Mouse (Mus musculus): ENCODE data around the gene Rad9b.

The Rad9b gene

DNA sequence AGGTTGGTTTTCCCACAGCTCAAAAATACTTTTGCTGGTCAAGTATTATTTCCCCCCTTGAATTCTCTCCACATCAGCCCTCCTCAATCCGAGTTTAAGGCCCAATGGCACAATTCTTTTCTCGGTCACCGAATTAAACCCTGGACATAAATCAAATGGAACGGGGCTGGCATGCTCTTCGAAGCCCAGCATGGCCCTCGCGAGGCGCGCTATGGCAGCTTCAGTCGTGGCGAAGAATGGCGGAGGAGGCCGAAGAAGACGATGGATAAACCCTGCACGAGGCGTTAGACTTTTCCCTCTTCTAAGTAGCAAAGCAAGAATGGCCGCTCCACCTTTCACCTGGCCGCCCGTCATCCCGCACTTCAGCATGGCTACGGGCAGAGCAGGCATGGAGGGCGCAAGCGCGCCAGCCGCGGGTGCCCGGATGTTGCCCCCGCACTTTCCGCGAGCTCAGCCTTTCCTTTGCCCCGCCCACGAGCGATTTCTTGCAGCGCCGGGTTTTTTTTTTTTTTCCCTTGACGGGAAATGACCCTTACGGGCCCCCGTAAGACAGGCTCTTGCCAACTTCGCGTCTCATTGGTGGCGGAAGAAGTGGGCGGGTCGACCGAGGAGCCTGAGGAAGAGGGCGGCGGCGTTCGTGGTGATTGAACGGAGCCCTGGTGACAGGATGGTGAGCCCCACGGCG is at the start of gene Rad9b, which contains the start of gene Vps29:
Gene Rad9b (minus strand): TSS at position 427 of the 685 bp plus-strand sequence.
Gene Vps29 (plus strand): TSS at position 563 of the 685 bp plus-strand sequence.
- peak; percentile 98 for DNase-seq

DNA sequence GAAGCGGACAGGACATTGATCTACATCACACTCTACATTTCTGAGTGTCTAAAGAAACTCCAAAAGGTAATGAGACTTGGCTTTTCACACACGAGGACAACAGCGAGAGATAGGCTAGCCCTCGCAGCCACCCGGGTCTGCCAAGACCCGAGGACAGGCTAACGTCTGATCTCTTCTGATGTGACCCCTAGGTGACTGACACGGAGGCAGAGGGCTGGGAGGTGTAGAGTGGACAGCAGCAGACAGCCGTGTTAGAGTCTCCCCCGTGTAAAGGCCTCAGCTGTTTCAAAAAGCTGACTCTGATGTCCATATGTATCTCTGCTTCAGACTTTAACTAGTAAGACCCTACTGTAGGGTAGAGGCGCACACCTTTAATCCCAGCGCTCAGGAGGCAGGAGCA is 49.3 kb upstream of the Rad9b start:
- DNase-seq = no peak

DNA sequence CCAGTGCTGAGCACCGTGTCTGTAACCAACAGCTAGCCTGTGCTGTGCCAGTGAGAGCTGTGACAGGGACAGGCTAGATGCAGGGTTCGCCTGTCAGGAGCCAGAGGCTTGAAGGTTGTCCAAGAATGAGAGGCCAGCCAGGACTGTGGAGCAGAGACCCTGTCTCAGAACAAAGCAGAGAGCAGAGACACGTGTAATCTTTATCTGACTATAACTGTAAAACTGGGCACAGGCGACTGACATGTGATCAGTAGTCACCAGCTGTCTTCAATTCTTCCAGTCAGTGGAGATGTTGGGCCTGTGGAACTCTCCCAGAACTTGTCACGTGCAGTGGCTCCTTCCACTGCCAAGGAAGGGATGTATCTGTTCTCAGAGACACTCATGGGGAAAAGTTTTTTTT is 48.7 kb upstream of the Rad9b start:
- peak; percentile 37 to 52 for DNase-seq

DNA sequence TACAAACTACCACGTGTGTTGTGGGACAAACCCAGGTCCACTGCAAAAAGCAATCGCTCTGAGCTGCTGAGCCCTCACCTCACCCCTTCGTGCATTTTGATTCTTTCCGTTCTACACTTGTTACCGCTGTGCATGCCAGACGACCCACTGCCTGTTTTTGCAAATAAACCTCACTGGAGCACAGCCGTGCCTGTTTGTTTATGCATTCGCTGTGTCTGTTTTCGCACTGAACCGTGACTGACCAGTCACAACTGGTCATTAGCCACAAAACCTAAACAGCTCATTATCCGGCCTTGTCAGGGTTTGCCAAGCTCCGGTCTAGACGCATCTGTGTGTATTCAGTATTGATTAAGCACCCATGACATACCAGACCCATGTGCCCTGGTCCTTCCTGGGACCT is 48.1 kb upstream of the Rad9b start:
- no peak for DNase-seq

DNA sequence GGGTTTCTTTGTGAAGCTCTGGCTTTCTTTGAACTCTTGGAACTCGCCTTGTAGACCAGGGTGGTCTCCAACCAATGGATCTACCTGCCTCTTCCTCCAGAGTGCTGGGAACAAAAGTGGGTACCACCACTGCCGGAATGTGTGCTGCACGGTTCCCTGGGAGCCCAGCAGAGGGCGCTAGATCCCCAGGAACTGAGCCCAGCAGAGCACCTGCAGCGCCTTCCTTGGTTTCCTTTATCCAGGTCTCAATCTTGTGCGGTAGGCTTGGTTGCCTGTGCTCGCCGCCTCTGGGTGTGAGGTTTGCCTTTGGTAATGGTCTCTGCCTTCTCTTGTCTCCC is 47.2 kb upstream of the Rad9b start:
- DNase-seq = peak; percentile 46 to 69

DNA sequence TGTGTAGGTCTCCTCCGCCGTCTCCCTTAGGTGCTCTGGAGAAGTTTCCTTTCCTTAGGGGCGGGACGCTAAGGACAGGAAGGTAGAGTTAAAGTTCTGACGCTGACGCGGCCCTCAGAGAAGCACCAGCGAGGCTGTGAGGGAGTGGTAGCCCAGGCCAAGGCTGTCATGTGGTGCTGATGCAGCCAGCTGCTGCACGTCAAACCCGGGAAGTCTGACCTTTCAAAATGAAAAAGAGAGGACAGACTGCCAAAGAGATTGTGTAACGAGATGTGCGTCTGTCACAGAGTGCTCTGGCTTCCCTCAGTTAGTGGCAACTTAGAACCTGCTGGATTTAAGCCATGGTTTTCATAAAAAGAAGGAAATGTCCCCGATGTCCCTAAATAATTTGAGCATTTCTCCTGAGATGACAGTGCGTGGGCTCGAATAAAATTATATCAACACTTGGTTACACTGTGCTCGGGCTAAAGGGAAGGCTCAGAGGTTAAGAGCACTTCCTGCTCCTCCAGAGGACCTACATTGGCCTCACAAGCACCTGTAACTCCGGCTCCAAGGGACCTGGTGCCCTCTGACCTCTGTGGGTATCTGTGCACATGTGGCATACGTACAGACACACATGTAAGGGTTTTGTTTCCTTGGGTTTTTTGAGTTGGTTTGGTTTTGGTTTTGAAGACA is 46.7 kb upstream of the Rad9b start:
- DNase-seq = peak; percentile 73 to 80

DNA sequence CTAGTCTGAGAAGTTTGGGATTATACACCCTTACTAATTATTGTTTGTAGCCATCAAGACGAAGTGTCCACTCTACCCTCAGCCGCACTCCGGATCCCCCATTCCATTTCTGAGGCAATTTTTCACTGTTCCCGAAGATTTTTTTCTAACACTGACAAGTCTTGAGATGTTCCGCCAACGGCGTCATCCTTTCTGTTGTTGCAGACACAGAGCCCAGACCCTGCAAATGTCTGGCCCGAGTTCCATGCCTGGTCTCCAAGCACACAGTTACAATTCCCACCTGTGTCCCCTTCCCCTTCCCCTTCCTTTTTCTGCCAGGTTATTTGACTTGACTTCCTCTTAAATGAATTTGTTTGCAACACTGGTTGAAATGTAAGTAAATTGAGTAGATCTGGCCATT is 45.8 kb upstream of the Rad9b start:
- no peak for DNase-seq

DNA sequence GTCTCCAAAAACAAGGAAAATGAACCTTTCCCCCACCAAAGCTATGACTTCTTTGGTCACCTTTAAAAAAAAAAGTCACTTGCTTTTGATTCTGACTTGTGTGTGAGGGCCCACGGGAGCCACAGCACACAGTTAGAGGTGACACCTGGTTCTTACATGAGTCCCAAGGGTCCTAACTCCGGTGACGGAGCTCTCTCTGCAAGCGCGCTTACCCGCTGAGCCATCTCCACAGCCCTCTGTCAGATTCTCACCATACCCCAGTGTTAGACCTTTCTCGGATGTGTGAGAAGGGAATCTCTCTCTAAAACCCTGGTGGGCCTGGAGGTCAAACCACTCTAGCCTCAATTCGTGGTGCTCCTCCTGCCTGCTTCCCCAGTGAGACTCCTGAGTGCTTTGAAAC is 43.5 kb upstream of the Rad9b start:
- no peak for DNase-seq

DNA sequence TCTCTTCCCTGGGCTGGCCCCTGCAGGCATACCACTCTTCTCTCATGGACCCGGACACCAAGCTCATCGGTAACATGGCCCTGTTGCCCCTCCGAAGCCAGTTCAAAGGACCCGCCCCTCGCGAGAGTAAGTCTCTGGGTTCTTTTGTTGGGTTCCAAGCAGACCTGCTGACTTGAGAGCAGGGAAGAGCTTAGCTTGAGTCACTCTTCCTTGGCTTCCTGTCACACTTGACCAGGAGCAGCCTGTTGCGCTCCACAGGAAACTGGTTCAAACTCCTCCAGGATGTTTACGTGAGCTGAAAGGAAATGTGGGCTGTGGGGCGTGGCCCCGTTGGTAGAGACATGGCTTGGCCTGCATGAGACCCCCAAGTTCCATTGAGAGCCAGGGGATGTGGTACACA is 42.8 kb upstream of the Rad9b start:
- peak; percentile 74 to 78 for DNase-seq

DNA sequence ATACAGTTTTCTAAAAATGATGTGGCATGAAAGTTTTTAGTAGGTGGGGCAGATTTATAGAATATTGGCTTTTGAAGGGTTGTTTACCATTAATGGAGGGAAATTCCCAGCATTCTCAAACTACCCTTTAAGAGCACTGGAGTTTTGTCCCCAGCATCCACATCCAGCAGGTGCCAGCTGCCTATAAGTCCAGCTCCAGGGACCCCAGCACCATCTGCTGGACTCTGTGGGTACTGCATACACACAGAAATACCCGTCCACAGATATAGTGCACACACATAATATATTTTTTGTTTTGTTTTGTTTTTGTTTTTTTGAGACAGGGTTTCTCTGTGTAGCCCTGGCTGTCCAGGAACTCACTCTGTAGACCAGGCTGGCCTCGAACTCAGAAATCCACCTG is 39.9 kb upstream of the Rad9b start:
- peak; percentile 68 to 79 for DNase-seq

DNA sequence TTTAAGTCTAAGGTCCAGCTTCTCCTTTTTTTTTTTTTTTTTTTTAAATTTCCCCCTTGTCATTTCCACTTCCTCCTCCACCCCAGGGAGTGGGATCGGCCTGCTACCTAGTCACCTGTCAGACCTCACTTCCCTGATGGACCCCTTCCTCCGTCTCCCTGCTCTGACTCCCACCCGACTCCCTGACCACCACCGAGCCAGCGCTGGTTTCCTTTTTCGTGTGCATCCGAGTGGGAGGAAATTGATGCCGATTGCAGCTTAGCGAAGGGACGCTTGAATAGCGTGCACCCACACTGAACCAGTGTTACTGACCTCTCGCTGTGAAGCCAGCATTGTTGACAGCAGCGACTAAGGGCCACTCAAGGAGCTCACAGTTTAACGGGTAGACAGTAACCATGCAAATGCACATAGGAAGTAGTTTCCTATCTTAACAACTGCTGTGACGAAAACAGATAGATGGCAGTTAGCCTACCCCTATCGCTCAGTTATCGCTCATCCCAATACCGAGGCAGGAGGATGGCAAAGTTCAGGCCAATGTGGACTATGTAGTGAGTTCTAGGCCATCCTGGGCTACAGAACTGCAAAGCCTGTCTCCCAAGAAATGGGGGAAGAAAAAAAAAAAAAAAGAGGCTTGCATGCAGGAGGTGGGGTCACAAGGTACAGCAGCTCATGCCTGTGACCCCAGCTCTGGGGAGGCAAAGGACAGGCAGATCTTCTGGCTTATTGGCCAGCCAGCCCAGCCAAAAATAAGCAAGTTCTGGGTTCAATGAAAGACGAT is 38.4 kb upstream of the Rad9b start:
- DNase-seq = peak in 1 of 2 experiments; percentile 33

DNA sequence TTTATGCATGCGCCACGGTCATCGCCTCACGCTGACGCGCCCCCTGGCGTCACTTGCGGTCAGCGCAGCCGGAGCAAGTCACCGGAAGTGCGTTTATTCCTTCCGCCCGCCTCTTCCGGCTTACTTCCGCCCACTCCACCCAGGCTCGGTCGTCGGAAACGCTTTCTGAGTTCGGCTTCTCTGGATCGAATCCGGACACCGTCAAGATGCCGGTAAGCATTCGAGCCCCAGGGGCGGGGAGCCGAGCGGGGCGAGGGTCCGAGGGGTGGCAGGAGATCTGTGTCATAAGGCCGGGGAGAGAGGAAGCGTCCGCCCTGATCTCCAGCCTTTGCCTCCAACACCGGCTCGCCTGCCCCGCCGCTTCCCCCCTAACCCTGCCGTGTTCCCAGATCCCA is 37.8 kb upstream of the Rad9b start, which contains the start of gene Arpc3:
Gene Arpc3 (plus strand): TSS at position 93 of the 395 bp plus-strand sequence.
- DNase-seq = peak; percentile 88 to 91

DNA sequence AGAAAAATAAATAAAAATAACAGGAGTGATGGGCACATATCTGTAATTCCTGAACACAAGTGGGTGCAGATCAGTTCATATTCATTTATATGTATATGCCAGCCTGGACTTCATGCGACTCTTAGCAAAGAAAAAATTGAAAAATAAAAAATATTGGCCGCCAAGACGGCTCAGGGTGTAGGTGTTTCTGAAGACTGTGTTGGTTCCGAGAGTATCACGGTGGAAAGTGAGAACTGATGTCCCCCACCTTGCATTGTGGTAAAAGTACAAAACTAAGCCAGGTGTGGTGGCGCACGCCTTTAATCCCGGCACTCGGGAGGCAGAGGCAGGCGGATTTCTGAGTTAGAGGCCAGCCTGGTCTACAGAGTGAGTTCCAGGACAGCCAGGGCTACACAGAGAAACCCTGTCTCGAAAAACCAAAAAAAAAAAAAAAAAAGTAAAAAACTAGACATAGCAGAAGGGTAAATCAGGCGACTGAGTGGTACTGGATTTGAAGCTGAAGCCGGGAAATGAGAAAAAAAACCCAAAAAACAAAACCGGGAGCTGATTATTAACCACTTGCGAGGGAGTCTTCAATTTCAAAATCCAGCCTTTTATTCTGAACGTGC is 37.2 kb upstream of the Rad9b start:
- no peak for DNase-seq

DNA sequence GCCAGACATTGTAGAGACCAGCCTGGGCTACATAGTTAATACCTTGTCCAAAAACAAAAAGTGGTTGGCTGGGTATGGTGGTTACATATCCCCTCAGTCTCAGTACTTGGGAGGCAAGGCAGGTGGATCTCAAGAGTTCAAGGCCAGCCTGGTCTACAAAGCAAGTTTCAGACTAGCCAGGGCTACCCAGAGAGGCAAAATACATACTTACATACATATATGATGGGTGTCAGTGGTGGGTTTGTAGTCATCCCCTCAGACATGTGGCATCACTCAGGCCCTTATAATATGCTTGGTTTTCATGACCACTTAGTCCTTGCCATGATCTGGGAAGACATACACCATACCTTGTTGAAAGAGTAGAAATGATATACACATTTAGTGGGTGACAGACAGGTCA is 36.6 kb upstream of the Rad9b start:
- no peak for DNase-seq

DNA sequence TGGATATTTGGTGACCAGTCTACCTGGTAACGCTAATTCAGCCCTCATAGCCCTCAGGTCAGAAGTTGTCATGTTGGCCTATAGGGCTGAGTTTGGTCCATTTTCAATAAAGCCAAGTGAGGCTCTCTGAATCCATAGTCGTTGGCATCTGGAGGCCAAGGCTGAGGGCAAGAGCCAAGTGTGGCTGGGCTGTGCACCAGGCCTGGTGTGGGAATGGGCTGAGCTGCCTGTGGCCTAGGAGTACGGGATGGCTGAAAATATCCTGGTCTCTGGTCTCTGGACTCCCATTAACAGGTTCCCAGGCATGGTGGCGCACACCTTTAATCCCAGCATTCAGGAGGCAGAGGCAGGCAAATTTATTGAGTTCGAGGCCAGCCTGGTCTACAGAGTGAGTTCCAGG is 36.0 kb upstream of the Rad9b start:
- no peak for DNase-seq

DNA sequence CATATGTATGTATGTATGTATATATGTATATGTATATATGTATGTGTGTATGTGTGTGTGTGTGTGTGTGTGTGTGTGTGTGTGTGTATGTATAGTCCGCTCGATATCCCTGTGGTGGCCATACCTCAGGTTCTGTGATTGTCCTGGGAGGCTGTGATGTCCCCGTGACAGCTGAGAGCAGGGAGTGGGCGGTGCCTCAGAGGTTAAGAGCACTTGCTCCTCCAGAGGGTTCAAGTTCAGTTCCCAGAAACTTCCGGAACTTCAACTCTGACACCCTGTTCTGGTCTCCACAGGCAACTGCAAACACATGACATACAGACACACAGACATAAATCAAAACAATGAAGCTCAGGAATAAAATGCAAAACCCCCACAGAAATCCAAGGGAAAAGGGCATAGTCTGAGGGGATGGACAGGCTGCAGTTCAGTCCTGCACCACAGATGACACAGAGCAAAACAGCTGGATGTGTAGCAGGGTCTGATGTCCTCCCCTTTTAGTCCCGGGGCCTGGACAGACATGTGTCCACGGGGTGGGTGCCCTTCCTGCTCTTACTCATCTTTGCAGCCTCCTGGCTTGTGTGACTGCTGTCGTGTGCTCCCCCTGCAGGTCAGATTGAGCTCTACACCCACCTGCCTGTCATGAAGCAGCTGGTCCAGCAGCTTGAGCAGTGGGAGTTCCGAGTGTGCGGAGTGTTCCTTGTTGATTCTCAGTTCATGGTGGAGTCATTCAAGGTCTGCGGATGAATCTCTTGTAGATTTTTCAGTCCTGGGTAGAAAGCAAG is 25.5 kb upstream of the Rad9b start:
- DNase-seq = peak; percentile 61 to 75

DNA sequence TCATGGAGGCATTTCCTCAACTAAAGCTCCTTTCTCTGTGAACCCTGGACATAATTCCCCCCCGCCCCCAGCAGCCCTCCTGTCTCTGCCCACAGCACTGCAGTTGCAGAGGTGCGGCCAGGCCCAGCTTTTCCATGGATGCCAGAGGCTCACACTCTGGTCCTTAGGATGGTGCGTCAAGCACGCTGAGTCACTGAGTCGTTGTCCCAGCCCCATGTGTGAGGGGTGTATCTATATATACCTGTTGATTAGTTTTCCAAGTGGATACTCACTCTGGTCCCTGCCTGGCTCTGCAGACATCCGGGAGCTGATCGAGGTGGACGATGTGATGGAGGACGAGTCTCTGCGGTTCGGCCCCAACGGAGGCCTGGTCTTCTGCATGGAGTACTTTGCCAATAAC is 24.1 kb upstream of the Rad9b start:
- DNase-seq = no peak

DNA sequence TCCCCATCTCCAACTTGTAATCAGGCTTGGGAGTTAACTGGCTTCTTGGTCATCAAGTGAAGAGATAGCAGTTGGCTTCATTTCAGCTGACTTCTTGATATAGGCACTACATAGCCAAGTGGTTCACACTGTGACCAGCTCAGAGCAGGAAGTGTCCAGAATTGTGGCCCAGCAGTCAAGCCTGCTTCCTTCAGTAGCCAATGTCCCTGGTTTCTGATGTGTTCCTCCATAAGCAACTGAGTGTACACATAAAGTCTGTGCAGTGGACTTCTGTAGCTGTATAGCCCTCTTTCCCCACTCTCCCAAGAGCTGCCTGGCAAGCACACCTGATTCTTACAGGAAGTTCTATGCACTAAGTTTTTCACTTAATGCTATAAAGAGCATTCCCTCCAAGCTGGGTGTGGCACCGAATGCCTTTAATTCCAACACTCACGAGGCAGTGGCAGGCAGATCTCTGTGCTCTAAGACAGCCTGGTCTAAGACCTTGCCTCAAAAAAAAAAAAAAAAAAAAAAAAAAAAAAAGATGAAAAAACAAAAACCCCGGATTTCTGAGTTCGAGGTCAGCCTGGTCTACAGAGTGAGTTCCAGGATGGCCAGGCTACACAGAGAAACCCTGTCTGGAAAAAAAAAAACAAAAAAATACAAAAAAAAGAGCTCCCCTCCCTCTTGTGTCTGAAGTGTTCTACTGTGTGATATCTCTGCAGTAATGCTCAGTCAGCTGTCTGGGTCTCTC is 23.2 kb upstream of the Rad9b start:
- DNase-seq = no peak

DNA sequence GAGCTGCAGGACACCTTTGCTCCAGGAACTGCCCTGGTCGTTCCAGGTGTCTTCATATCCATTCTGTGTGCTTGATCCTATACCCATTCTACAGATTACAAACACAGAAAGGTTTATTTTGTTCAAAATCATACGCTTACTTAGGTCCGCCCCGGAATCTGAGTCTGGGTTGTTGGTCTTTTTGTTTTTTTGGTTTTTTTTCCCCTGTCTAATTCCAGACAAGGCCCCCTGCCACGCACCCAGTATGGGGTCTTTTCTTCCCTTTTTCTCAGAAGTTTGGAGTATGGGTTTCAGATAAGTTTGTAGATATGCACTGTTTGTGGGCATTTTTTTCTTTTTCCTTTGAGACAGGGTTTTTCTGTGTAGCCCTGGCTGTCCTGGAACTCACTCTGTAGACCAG is 18.8 kb upstream of the Rad9b start:
- DNase-seq = no peak

DNA sequence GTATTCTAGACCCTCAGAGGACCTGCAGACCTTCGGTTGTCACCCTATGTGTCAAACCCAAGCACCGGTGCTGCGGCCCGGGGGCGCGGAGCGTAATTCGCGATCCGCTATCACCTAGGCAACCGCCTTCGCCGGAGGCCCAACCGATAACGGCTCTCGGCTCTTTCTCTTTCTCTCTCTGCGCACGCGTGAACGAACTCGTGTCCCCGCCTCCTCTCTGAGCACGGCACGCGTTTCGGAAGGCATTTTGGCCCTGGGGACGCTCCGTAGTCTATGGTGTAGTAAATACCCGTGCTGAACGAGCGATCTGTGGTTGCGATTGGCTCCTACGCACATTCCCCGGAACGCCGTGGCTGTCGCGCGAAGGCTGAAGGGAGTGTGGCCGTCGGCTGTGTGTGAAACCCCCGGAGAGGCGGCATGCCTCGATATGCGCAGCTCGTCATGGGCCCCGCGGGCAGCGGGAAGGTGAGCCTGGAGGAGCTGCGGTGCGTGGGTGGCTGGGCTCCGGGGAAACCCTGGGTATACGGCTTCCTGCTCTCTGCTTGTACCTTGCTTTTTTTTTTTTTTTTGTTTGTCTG is 18.2 kb upstream of the Rad9b start, which contains the start of gene Fam216a:
Gene Fam216a (minus strand): TSS at position 173 of the 578 bp plus-strand sequence.
- DNase-seq = peak; percentile 99

DNA sequence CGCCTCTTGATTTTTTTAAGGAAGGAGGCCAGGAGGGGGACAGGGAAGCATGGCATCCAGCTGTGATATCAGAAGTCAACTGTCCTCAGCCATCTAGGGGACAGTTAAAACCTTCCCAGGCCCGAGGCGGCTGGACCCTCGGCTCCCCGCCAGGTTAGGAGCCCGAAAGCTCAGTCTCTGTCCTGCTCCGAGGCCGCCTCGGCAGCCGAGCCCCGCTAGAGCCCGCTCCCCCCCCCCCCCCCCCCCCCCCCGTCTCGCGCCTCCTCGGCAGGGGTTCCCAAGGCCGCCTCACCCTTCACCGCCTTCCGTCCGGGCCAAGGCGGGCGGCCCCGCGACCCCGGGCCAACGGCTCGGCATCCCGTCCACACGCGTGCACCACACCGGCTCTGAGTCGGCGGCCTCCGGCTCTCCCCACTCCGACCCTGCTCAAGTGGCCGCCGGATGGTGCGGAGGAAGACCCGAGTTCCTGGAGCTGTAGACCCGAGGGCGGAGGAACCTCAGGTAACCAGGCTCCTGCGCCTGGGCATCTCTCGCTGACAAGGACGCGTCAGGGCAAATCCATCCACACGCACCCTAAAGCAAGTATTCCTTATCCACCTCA is 17.7 kb upstream of the Rad9b start, which contains the start of gene Gpn3:
Gene Gpn3 (plus strand): TSS at position 286 of the 601 bp plus-strand sequence.
- no peak for DNase-seq
